Mouse (Mus musculus): ENCODE measurements around the gene Syn3.

The Syn3 gene

DNA sequence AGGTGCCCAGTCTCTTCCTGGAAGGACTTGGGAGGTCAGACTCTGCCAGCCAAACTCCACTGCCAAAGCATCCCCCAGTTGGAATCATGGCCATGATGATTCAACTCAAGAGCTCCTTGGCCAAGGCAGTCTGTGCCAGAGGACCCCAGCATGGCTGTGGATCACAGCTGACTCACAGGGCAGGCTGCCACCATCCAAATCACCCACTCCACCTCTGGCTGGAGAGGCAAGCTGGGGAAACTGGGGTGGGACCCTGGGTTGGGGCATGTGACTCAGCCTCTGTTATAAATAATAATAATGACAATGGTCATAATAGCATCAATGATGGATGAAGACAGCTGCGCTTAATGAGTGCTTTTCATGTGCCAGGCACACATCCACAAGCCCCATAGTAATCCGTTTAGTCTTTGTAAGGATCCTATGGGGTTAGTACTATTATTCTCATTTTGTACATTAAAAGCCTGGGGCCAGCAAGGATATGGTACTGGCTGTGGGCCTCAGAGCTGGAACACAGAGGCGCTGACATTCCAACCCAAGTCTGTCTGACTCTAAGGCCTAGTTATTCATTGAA, 398.3 kb downstream of the Syn3 start:
- DNase-seq (ENCODE audit: low read depth, low spot score): no peak

DNA sequence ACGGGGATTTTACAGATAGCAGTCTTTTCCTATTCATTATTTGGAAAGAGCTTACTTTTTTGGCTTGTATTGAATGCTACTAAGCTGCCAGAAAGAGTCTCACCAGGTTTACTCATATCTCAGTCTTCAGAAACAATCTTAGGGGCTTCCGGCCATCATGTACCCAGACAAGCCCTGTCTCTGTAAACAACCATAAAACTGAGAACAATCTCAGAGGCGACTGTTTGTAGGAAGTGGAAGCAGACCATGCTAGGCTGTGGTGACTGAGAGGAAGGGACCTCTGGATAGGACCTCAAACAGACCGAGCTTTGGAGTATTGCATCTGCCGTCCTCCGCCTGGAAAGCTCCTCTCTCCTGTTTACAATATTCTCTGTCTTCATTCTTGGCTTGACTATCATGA, 400.3 kb downstream of the Syn3 start:
- DNase-seq (ENCODE audit: low read depth, low spot score): no peak

DNA sequence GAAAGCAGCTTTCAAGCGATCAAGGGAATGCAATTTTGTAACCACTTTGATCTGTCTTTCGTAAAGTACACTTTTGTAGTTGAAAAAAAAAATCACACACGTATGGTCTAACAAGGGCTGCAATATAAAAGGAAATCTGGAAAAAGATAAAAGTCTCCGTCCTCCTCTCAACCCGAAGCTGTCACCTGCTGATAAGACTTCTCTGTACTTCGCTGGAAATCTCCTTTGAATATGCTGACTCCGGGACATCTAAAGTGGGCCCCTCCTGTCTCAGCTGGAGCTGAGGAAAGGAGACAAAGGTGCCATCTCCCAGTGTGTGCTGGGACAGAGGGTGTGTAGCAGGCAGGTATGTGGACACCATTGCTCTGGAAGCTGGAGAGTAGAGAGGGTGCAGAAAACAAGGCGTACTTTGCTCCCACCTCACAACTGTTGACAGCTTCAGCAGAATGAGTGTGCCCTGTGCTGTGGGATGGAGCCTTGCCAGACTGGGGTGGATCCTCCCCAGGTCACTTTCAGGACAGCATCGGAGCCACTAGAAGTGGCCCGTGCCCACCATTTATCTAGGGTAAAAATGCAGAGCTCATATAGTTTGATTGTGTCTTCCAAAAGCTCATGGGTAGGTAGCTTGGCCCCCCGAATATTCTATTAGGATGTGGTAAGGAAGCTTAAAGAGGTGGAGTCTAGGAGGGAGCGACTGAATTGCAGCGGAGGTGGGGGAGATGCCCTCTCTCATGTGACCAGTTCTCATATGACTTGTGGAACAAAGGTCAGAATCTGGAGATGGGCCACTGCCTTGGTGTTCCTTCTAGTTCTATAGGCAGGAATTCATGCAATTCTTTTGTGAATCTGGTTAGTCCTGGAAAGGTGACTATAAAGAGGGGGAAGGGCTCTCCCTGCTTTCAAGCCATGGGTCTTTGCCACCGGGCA, 405.3 kb downstream of the Syn3 start:
- no peak for DNase-seq (ENCODE audit: low read depth, low spot score)

DNA sequence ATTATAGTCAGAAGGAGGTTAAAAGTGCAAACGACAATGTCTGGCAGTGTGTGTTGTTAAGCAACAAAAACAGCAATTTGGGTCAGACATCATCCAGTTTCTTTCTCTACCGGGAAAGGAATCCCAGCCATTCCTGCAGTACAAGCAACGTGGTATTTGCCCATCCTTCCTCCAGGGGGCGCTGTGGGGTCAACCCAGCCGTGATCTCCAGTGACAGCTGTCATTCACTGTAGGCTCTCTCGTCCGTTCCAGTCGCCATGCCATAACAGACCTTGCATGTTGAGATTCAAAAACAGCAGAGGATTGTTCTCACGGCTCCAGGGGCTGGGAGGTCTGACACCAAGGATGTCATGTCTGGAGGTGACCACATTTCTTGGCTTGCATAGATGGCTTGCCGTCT, 406.8 kb downstream of the Syn3 start:
- DNase-seq (ENCODE audit: low read depth, low spot score): peak; percentile 4

DNA sequence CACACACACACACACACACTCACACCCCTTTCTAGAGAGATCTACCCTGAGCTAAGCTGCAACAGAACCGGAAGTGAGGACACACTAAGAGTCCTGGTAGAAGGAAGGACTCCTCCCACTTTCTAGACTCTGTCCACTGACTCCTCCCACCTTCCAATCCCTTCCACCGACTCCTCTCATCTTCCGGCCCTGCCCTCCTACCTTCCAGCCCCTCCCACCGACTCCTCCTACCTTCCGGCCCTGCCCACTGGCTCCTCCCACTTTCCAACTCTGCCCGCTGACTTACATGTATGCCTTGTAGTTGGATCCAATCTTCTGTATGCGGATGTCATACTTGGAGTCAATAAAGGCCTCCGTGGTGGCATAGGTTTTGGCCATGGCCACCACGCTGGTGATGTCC, 418.8 kb downstream of the Syn3 start:
- peak; percentile 38 for DNase-seq (ENCODE audit: low read depth, low spot score)

DNA sequence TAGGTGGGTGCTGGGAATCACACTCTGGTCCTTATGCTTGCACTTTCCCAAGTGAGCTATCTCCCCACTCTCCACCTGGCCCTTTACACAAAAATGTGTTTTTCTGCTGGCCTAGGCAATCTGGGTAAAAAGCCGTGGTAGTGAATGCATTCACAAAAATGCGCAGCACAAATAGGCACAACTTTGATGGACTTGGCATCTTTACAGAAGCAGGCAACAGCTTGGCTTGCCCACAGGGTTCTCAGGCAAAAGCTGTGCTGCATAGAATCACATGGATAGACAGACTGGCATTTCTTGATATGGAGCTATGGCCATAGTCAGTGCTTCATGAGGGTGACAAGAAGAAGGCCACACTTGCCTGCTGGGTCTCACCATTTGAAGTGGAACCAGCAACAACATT, 419.9 kb downstream of the Syn3 start:
- no peak for DNase-seq (ENCODE audit: low read depth, low spot score)

DNA sequence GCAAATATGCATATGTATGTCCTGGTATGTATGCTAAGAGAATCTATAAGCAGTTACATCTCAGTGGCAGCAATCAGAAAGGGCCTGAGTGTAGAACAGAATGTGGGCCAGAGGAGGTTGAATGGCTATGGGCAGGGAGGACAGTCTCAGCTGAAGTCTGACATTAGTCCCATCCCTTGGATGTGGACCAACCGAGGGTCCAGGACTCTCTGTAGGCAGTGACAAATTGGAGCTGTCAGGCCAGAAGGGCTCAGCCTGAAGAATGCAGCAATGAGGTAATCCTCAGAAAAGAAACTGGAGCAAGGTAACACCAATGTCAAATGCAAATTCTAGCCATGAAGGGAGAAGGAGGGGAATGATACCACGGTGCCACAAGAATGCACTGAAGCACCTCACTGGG, 421.4 kb downstream of the Syn3 start:
- DNase-seq (ENCODE audit: low read depth, low spot score): no peak

DNA sequence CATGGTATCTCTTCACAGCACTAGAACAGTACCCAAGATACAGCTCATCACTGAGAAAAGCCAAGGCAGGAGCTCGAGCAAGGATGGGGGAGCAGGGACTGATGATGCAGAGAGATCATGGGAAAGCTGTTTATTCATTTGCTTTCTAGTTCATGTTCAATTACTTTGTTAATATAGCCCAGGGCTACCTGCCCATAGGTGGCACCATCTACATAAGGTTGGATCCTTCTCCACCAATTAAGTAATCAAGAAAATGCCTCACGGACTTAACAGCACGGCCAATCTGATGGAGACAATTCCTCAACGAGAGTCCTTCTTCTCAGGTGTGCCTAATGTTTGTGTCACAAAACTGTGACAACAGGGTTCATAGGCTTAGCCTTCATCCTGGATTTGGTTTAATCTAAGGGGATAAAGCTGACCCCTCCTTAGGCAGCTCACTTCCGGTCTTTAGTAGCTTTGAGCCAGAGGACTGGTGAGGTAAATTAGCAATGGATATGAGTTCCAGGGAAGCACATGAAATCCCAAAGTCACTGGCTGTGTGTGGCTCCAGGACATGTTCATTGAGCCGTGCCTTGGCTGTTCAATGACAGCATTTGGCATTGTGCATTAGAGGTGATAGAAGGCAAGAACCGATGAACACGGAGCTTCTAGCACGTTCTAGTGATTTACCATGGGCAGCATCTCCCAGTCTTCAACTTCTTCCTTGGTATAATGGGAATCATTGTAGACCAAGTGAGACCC, 423.6 kb downstream of the Syn3 start:
- no peak for DNase-seq (ENCODE audit: low read depth, low spot score)

DNA sequence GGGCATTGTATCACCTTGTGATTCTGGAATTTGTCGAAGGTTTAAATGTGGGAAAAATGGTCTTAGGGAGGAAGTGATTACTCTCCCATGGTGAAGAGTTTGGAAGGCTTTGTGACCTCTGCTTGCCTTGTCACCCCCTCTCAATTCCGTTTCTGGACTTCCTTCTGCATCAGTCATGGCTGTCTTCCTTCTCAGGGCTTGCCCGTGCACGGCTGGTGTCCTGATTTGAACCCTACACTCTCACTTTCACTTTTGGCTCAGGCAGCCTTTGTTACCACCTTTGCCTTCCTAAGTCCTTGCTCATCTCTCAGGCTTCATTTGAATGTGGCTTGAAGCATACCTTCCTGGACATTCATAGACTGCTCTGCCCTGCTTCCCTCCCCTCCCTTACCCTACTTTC, 424.6 kb downstream of the Syn3 start:
- DNase-seq (ENCODE audit: low read depth, low spot score): no peak

DNA sequence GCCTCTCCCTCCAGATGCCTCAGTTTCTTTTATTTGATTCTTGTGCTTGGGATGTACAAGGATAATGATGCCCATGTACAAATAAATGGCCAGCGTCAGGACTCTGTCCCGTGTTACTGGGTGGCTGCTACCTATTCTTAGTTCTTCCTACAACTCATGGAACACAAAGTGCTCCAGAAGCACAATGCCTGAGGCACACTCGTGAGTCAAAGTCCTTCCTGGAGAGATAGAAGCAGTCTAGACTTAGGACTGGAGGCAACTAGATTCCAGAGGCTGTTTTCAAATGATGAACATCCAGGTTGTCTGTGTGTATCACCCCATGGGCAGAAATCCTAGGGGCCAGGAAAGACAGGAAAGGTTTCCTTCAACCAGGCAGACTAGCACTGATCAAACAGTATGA, 427.9 kb downstream of the Syn3 start:
- DNase-seq (ENCODE audit: low read depth, low spot score): no peak

DNA sequence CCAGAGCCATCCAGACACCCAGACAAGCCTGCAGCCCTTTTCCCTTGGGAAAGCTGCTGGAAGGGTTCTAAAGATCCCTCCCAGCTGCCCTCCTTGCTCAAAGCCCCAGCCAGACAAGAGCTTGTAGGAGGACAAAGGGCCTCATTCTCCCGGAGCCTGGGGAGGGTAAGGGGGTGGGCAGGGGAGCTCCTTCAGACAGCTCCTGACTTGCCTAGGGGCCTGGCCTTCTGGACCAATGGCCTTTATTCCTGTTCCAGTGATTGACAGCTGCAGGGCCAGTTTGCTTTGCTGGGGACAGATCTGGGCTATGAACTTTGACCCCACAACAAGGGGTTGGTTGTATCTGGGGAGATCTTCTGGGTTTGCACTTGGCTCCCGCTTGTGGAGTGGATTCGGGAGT, 429.4 kb downstream of the Syn3 start:
- no peak for DNase-seq (ENCODE audit: low read depth, low spot score)

DNA sequence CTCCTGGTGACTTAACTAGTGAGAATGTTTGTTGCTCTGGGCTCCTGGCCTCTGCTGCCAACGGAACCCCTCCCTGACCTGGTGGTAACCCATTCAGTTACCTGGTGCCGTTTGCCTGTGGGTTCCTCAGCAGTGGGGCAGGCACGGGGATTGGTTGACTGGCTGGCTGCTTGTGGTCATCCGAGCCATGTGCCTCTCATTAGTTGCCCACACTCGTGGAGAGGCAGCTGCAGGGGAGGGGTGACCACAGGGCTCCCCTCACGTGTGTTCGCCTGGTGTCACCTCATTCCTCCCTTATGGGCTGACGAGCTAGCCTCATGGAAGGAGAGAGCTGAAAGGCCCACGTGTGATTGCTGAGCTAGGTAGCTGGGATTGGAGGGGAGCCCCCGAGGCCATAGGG, 430.8 kb downstream of the Syn3 start:
- no peak for DNase-seq (ENCODE audit: low read depth, low spot score)

DNA sequence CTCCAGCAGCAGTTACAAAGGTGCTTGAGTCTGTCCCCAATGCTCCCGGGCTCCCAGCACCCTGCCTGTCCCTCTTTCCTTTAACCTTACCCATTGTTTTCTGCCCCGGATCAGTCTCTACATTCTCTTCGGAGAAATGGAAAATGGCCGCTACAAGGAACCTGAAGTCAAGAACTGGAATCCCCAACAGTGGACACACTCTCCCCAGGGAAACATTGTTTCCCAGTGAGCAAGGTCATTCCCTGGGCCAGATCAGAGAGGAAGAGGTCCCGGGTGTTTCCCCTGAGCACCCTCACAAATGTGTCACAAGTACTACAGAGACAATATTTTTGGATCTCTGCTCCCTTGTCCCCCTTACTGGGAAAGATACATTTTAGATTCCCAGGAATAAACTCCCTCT, 432.0 kb downstream of the Syn3 start:
- no peak for DNase-seq (ENCODE audit: low read depth, low spot score)

DNA sequence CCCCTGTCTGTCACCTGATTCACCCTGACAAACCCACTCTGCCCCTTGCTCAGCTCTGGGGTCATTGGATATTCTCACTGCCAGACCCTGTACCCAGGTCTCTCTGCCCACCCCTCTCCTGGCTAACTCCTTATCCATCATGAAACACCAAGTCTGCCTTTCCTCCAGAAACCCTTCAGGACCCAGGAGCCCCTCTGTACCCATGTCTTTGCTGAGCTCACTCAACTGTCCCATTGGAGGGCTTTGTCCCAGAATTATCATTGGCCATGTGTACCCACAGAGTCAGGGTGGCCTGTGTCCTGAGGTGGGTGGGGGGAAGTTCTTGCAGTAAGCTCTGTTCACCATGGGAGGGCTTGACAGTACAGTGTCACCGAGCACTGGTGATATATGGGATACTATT, 433.0 kb downstream of the Syn3 start:
- no peak for DNase-seq (ENCODE audit: low read depth, low spot score)

DNA sequence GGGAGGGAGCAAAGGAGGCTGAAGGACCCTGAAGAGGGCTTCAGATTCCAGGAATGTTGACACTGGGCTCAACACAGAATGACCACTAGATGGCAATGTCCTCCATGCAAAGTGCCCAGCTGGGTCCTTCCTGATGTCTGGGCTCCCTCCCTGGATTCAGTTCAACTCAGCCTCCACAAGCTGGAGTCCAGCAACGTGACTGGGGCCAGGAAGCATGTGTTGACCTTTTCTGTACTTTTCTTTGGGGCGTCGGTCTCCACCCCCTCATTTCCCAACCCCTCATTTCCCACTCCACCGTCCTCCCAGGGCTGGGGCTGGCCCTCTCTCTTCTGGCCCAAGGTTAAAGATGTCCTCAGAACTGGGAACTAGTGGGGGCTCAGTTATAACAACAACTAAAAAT, 433.8 kb downstream of the Syn3 start:
- DNase-seq (ENCODE audit: low read depth, low spot score): peak; percentile 20

DNA sequence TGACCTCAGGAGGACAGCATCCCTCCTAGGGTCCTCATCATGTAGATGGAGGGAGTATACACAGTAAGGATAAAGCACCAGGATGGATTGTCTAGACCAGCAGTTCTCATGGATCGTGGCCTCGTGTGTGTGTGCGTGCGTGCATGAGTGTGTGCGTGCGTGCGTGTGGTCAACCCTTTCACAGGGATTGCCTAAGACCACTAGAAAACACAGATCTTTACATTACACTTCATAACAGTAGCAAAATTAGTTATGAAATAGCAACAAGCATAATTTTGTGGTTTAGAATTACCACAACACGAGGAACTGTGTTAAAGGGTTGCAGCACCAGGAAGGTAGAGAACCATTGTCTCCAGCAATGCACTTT, 435.7 kb downstream of the Syn3 start:
- no peak for DNase-seq (ENCODE audit: low read depth, low spot score)

DNA sequence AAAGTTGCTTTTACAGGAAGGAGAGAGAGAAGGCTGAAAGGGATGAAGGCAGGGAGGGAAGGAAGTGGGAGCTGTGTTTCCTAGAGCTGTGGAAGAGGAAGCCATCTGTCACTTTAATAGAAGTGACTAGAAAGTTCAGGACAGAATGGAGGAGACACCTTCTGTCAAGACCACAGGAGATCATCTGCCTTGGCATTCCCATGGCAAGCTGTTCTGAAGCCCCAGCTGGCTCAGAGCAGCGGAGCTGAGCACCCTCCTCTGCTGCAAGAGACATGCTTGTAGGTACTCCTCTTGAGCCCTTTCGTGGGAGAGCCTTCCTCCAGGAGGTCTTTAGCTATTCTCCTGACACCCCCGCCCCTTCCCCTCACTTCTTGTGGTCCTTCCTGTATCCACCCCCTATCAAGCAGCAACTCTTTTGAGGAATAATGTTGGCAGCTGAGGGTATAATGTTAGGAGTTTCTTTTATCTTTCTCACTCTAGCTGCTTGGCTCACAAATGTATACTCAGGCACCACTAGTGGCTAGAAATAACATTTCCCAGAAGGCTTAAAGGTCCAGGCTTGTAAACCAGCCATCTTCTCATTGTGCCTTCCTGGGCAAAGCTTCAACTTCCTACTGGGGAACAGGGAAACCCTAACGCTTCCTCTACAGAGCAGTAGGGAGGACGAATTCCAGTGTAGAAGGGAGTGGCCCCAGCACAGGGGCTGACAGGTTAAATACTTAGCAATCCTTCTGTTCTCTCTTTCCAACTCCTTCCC, 436.3 kb downstream of the Syn3 start:
- no peak for DNase-seq (ENCODE audit: low read depth, low spot score)

DNA sequence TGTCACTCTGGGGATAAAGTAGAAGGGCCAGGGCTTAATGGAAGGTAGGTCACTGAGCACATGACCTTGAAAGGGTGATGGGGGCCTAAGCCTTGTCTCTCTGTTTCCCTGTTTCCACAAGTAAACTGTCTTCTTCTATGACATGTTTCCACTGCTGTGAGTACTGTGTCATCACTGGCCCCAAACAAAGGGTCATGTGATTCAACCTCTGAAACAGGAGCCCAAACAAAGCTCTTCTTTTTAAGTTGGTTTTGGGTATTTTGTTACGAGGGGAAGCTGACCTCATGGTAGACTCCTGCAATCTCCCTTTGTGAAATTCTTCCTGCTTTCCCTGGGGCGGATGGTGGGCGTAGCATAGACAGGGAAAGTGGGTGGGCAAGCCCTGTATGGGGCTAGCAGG, 438.4 kb downstream of the Syn3 start:
- DNase-seq (ENCODE audit: low read depth, low spot score): no peak

DNA sequence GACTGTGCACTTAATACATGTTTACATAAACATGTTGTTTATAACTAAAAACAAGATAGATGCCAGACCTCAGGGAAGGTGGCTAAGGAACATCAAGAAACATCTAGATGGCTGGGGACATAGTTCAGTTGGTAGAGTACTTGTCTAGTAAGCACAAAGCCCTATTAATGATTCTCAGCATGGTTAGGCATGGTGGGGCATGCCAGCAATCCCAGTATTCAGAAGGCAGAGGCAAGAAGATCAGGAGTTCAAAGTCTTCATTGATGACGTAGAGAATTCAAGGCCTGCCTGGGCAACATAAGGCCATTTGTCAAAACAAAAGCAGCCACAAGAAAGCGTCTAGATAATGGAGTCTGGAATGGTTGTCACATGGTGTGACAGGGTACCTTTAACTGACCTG, 441.0 kb downstream of the Syn3 start:
- DNase-seq (ENCODE audit: low read depth, low spot score): no peak

DNA sequence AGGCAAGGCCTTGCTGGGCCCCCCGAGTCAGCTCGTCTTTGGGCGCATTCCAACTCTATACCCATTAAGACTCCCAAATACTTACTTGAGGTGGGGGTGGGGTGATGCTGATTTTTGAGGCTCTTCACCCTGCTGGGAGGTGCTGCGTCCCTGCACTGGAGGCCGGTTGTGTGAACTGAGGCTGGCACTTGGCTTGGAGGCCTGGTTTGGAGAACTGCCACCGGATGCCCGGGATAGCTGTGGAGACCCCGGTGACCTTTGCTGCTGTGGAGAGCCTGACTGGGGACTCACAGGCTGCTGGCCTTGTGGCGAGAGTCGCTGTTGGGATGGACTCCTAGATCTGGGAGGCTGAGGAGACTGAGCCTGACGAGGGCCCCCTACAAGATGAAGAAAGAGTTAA, 441.4 kb downstream of the Syn3 start:
- DNase-seq (ENCODE audit: low read depth, low spot score): no peak

DNA sequence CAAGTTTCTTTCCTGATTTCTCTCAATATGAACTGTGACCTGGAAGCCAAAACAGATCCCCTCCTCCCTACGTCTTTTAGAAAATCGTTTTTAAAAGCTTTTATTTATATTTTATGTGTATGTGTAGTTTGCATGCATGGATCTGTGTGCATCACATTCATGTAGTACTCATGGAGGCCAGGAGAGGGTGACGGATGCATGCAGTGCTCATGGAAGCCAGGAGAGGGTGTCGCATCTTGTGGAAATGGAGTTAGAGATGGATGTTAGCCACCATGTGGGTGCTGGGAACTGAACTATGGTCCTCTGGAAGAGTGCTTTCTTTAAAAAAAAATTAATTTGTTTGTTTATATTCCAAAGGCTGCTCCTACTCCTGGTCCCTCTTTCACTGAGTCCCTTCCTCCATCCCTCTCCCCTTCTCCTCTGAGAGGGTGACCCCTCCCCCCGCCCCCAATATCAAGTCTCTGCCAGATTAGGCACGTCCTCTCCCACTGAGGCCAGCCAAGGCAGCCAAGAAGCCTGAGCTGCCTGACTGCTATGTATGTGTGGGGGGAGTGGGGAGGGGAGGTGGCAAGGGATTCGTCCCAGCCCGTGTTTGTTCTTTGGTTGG, 442.3 kb downstream of the Syn3 start:
- DNase-seq (ENCODE audit: low read depth, low spot score): no peak

Data from WW6 (cell line).